Mouse (Mus musculus) adrenal gland, postnatal 25 days (tissue): ENCODE results near the gene Gm10577. TPM values are rescaled to one million over a fixed set of nuclear protein-coding genes. Genes with fewer than 3 reads are reported as not detected.

Source experiments
- DNase-seq: peaks from one replicate; pipeline ENCODE4 v3.0.0; 2021; ENCODE audit warnings: mixed read lengths
- long read RNA-seq: library from polyadenylated mRNA; stranded (forward); transcript quantifications from one replicate; pipeline ENCODE4 v2.0.0, GENCODE M21; 2021
- total RNA-seq: library from RNA; stranded (reverse); gene quantifications from 2 replicates; pipeline ENCODE4 v1.2.3, GENCODE M21; 2021

The Gm10577 gene
- total RNA-seq, result not detected in 2 replicates
- long read RNA-seq, result 0 reads

- DNase-seq, result no peak
These were observed at the start of gene Gm10577 for GRCm38 (mm10) chr4:101020596-101020995. Gm10577 (minus strand) TSS chr4:101020696.

- peak; percentile 31 for DNase-seq
These were observed 48.9 kb upstream of the Gm10577 start for GRCm38 (mm10) chr4:101069154-101069971.

- peak; percentile 75 for DNase-seq
These were observed 48.3 kb upstream of the Gm10577 start, which contains the start of gene Raver2 for GRCm38 (mm10) chr4:101068786-101069153. Raver2 (plus strand) TSS chr4:101068983.

- no peak for DNase-seq
These were observed 45.9 kb upstream of the Gm10577 start for GRCm38 (mm10) chr4:101066401-101066800.

- no peak for DNase-seq
These were observed 41.6 kb upstream of the Gm10577 start for GRCm38 (mm10) chr4:101062146-101062545.

GRCm38 (mm10) chr4:101046576-101046975 lies 26.1 kb upstream of the Gm10577 start:
- no peak for DNase-seq

- DNase-seq, result no peak
These were observed 23.7 kb upstream of the Gm10577 start for GRCm38 (mm10) chr4:101044149-101044548.

GRCm38 (mm10) chr4:101043691-101044090 lies 23.2 kb upstream of the Gm10577 start:
- no peak for DNase-seq

GRCm38 (mm10) chr4:101037156-101037555 lies 16.7 kb upstream of the Gm10577 start:
- no peak for DNase-seq

- no peak for DNase-seq
These were observed 14.6 kb upstream of the Gm10577 start for GRCm38 (mm10) chr4:101035131-101035530.

- DNase-seq, result no peak
These were observed 12.6 kb upstream of the Gm10577 start for GRCm38 (mm10) chr4:101033047-101033446.

GRCm38 (mm10) chr4:101027852-101028411 lies 7.4 kb upstream of the Gm10577 start:
- DNase-seq, result no peak

- no peak for DNase-seq
These were observed 6.5 kb upstream of the Gm10577 start for GRCm38 (mm10) chr4:101026995-101027394.

GRCm38 (mm10) chr4:101026566-101026965 lies 6.1 kb upstream of the Gm10577 start:
- DNase-seq, result no peak

- DNase-seq, result no peak
These were observed 2.7 kb downstream of the Gm10577 start for GRCm38 (mm10) chr4:101017806-101018205.

GRCm38 (mm10) chr4:101009092-101009491 lies 11.4 kb downstream of the Gm10577 start:
- no peak for DNase-seq

- no peak for DNase-seq
These were observed 12.1 kb downstream of the Gm10577 start for GRCm38 (mm10) chr4:101008362-101008769.

- DNase-seq, result no peak
These were observed 17.5 kb downstream of the Gm10577 start for GRCm38 (mm10) chr4:101002961-101003360.

GRCm38 (mm10) chr4:101001073-101001472 lies 19.4 kb downstream of the Gm10577 start:
- DNase-seq, result no peak

GRCm38 (mm10) chr4:101000622-101001021 lies 19.9 kb downstream of the Gm10577 start:
- no peak for DNase-seq

- no peak for DNase-seq
These were observed 21.6 kb downstream of the Gm10577 start for GRCm38 (mm10) chr4:100998906-100999305.

- peak; percentile 28 for DNase-seq
These were observed 22.4 kb downstream of the Gm10577 start for GRCm38 (mm10) chr4:100998145-100998544.

GRCm38 (mm10) chr4:100996060-100996651 lies 24.3 kb downstream of the Gm10577 start:
- no peak for DNase-seq
